Mouse (Mus musculus) adrenal gland, adult (tissue): Measurements from ENCODE around the gene Hist1h3d.
A peak's percentile ranks its signal among the peaks of the same experiment; 100 is the strongest.
"Not testable (repeated sequence)": the region's sequence is repeated elsewhere in the genome, so short reads cannot be mapped to it uniquely, and the experiment has no call there.

ENCODE experiments used
- DNase-seq, 2 experiments: peaks; one replicate each; pipeline ENCODE4 v3.0.0; 2022 to 2023; ENCODE audit warnings: low spot score in 1 of 2; ENCODE audit not compliant: inconsistent age in 2 of 2

Hist1h3d gene

GRCm38 (mm10) chr13:23584331-23584730 lies 8.8 kb downstream of the Hist1h3d start:
- DNase-seq = peak in 1 of 2 experiments; percentile 71

DNA sequence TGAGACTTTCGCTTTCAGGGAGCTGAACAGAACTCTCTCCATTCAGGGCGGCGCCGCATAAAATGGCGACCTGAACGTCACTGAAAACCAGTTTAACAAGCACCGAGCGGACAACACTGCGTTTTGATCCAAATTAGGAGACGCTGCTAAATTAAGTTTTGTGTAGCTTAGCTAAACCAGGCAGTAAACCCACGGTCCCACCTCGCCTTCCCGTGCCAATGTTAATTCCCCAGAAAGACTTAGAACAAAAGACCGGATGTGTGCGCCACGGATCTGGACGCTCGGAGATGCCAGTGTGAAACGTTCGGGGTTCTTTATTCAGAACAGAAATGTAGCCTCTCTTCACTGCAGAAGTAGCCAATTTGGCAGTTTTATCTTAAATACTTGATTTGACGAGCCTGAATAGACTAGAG lies 9.5 kb downstream of the Hist1h3d start:
- peak; percentile 72 to 93 for DNase-seq

DNA sequence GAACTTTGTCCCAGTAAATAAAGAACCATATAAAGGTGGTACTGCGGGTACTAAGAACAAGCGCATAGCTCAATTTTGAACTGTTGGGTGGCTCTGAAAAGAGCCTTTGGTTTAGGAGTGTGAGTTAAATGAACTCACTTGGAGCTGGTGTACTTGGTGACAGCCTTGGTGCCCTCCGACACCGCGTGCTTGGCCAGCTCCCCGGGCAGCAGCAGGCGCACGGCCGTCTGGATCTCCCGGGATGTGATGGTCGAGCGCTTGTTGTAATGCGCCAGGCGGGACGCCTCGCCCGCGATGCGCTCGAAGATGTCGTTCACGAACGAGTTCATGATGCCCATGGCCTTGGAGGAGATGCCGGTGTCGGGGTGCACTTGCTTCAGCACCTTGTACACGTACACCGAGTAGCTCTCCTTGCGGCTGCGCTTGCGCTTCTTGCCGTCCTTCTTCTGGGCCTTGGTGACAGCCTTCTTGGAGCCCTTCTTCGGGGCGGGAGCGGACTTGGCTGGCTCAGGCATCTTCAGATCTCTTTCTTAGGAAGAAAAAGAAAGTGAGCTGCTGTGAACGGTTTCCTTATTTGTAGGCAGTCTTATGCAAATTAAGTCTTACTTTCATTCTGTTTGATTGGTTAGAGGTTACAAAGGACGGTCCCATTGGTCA lies 10.0 kb downstream of the Hist1h3d start:
- peak; percentile 80 to 96 for DNase-seq

GRCm38 (mm10) chr13:23586099-23586939 lies 10.8 kb downstream of the Hist1h3d start:
- peak in 1 of 2 experiments; percentile 81 for DNase-seq

DNA sequence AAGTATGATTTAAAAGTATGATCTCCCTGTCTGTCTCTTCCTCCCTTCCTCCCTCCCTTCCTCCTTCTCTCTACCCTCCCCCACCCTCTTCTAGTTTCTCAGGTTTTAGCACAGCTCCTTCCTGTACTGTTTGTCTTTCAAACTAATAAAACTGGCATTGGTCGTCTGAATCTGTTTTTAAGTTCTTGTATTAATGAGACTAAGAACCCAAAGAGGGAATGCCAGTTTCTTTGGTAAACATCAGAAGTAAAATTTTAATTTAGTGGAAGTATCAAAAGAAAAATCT lies 11.3 kb downstream of the Hist1h3d start:
- no peak for DNase-seq

GRCm38 (mm10) chr13:23591206-23591605 lies 15.6 kb downstream of the Hist1h3d start:
- no peak for DNase-seq

- DNase-seq = not testable (repeated sequence)
These were observed 16.3 kb downstream of the Hist1h3d start for GRCm38 (mm10) chr13:23591886-23592285.

DNA sequence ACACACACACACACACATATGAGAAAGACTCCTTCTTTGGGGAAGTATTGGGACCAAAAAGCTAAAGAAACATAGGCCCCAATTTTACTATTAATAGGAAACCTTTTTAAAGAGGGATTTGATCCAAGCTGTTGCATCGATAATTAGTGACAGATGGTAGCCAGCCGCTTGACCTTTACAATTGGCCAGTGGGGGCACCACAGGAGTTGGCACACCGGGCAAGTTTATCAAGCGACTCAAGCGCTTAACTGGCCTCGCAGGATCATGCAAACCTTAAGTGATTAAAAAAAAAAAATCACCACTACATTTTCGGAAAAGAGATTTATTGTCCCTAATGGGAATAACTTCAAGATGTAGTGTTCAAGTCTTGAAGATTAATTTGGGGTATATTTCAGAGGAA lies 17.1 kb downstream of the Hist1h3d start:
- DNase-seq = no peak

DNA sequence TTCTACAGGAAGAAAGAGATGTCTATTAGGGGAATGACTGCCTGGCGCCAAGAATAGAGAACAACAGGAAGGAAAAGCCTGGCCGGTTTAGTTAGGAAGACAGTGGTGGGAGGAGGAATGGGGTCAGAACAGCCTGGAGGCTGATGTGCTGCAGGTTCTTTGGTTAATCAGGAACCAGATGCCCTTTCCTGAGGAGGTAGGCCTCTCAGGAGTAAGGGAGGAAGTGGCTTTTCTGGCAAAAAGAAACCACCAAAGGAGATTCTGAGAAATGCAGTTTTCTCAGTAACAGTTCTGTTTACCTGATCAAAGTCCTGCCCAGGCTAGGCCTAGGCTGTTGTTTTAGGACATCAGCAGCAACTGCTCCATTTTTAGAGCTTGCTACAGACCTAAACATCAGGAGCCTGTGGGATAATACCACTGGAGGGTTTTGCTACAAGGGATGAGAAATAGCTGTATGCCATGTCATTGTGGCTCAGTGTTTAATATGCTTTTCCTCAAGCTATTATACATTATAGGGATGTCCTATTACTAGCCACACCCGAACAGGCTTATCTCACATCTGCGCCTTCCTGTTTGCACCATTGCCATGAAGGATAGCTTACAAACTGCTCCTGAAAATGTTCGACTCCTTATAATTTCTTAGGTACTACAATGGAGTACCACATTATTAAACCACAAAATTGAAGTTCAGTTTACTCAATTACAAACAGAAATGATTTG lies 17.6 kb downstream of the Hist1h3d start:
- DNase-seq = no peak

DNA sequence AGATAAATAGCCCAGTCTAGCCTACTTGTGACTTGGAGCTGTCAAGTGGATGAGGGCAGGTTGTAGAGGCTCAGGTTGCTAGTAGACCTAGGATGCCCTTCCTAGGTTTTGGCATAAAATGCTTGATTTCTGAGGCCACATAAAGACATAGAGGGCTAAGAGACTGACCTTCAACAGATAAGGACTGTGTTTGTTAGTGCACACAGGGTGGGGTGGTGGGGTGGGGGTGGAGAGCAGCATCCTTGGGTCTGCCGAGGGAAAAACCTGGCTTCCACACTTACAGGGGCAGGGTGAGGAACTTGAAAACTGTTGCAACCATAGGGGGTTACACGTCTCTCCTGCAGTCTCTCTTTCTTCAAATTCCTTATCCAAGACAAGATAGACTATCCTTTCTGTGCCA lies 19.6 kb downstream of the Hist1h3d start:
- DNase-seq = no peak

DNA sequence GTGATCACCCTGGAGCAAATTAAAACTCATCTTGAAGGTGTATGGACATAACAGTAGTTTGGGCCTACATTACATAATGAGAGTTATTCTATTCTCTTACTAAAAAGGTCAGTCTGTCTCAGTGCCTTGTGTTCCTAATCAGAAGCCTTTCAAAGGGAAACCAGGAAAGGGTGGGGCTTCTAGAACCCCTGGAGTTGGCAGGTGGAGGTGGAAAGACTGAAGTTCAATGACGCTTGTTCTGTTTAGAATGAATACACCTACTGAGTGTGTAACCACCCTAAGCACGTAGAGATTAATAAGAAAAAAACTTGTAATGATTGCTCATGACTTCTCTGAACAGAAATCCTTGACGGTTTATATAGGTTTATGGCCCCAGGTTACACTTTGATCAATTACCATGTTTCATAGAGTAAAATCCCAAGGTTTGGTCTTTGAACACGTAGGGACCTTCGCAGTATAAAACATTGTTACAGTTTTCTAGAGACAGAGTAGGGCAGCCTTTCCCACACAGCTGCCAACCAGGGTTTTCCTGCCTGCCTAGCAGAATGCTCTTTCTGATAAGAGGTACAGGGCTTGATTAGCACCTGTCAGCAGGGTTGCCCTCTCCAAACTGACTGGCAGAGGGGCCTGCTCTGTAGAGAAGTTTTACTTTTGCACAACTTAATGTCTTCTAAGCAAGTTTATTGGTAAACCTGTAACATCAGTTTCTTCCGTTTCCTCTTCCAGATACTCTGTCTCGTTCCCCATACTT lies 20.2 kb downstream of the Hist1h3d start:
- no peak for DNase-seq

GRCm38 (mm10) chr13:23597957-23598356 lies 22.4 kb downstream of the Hist1h3d start:
- DNase-seq = peak; percentile 77 to 93

DNA sequence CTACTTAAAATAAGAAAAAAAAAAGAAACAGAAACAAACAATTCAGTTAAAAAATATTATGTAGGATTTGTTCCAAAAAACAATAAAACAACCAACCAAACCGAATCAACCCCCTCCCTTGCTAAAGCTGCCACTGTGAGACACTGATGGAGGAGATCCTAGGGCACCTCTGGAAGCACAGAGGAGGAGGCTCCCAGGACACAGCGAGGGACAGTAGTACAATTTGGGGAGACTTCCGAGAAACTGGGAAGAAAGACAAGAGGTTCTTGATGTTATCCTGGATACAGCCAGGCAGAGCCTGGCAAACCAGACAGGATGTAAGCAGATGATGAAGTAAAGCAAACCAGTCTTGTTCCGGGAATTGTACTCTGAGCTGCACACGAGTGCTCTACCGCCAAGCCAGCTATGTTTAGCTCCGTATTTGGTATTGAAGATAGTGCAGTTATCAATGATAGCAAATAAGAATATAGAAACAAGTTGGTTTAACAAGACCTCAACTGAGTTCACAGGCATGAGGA lies 27.7 kb downstream of the Hist1h3d start:
- DNase-seq = no peak

GRCm38 (mm10) chr13:23604452-23604851 lies 28.9 kb downstream of the Hist1h3d start:
- no peak for DNase-seq

DNA sequence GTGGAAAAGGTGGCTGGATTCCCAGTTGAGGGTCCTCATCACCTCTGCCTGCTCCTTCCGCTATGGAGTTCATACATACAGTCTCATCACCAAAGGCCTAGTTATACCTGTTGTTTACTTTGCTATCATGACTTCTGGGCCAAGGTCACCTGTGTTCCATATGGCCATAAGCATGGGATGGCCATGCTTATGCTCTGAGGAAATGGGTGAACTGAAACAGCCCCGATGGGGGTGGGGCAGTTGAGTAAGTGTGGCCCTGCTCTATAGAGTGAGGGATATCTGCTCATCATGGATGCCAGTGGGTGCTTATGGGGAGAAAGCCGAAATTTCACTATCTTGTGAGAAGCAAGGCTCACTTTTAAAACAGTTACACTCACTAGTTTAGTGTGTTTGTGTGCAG lies 29.5 kb downstream of the Hist1h3d start:
- no peak for DNase-seq

DNA sequence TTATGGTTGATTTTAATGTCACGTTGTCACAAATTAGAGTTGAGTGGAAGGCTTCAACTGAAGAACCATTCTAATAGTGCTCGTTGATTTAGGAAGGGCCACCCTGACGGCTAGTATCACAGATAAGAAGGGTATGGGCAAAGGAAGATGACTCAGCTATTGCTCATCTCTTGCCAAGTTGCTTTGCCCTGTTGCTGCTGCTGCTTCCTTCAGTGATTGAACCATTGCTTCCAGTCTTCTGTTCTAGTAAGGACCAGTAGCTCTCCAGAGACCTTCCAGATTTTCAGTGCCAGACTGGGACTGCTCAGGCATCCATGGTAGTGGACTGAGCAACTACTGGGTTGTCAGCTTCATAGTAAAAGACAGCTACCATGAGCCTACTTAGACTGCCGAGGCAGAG lies 33.6 kb downstream of the Hist1h3d start:
- peak; percentile 15 to 68 for DNase-seq

- DNase-seq = no peak
These were observed 34.3 kb downstream of the Hist1h3d start for GRCm38 (mm10) chr13:23609844-23610243.

GRCm38 (mm10) chr13:23610393-23610792 lies 34.8 kb downstream of the Hist1h3d start:
- DNase-seq = no peak

DNA sequence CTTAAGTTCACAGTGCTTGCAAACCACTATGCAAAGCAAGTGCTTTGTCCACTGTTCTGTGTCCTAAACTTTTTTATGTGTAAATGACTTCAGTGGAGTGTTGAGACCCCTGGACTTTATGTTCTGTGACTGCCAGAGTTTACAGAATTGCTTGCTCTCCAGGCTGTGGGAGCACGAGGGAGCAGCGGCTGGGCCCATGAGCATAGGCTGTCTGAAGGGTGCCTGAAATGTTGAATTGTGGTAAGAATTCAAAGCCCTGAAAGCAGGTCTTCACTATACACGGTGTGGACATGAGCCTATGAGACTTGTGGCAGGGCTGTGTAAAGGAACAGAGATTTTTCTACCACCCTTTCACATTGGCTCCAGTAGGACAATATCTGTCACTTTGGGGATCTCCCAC lies 36.1 kb downstream of the Hist1h3d start:
- no peak for DNase-seq

GRCm38 (mm10) chr13:23620056-23620732 lies 44.6 kb downstream of the Hist1h3d start:
- no peak for DNase-seq
